Mouse (Mus musculus) bone marrow, adult 2 months (tissue): ENCODE measurements around the gene Prrt1. TPM values are rescaled to one million over a fixed set of nuclear protein-coding genes. Genes with fewer than 3 reads are reported as not detected.

Experiments
- H3K27ac ChIP-seq: fragments of 200-500 bp; 2 replicates; pipeline ENCODE4 v1.5.1; 2012; ENCODE audit warnings: low read depth, mild to moderate bottlenecking, control low read depth, inconsistent platforms, low read length; ENCODE audit not compliant: control insufficient read depth, poor library complexity, insufficient read depth
- H3K4me1 ChIP-seq: fragments of 200-500 bp; 2 replicates; pipeline ENCODE4 v1.6.1; 2011; ENCODE audit warnings: low read length; ENCODE audit not compliant: control insufficient read depth, insufficient read depth
- H3K4me3 ChIP-seq: fragments of 200-500 bp; replicated peaks from 2 replicates; pipeline ENCODE3; 2011; ENCODE audit warnings: mild to moderate bottlenecking, low read depth, low read length, control low read depth; ENCODE audit not compliant: control insufficient read depth
- CTCF ChIP-seq: fragments of 200-500 bp; IDR thresholded peaks from 2 replicates; pipeline ENCODE4 v1.5.1; 2011; ENCODE audit warnings: low read length, control low read depth; ENCODE audit not compliant: control insufficient read depth, insufficient read depth
- POLR2A ChIP-seq: fragments of 200-500 bp; IDR thresholded peaks from 2 replicates; pipeline ENCODE4 v1.6.1; 2011; ENCODE audit warnings: low read depth, mild to moderate bottlenecking, control low read depth, low read length, borderline replicate concordance; ENCODE audit not compliant: control insufficient read depth
- WGBS: fragments of 180-500 bp; shearing (Covaris S2); methylation state at CpG from one replicate; pipeline ENCODE4 v1.1.7; 2018; 5-methylcytosine and 5-hydroxymethylcytosine counted together
- polyA plus RNA-seq: library from polyadenylated mRNA; stranded (reverse); fragments of >200 nt; gene quantifications from 2 replicates; pipeline ENCODE4 v1.2.4, GENCODE M21; 2011; ENCODE audit warnings: low replicate concordance; ENCODE audit not compliant: missing spikeins, insufficient read depth, insufficient read length

The Prrt1 gene
- polyA plus RNA-seq, 1 experiment, result 4.5 TPM

DNA sequence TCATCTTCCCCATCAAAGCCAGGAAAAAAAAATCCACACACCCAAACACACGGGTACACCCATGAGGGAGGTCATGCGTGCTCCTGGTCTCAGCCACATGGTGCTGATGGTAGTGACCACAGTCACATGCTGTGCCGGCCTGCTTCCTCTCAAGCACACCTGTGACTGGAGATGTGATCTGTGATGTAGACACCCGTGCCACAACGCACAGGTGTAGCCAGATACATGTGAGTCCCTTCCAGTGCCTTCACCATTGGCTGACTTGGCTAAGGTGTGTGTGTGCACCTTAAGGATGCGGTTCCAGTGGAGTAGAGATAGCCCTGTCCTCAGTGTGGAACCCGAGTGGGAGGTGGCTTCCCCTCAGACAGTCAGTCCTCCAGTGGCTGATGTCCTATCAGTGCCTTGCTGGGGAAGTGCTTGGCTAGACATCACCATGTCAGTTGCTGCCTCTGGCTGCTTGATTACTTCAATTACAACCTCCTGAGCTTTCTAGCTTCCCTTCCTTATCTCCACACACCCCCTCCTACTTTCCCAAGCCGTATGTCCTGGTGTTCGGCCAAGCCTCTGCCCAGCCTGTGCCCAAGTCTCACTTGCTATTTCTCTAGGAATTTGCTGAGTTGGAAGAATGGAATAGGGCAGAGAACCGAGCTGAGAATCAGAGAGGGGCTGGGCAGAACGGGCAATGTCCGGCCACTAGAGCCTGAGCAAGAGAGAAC is 30.0 kb downstream of the Prrt1 start:
- Histone ChIP-seq H3K4me1 (no peaks in the 10 kb centered on the region), H3K27ac (no peak overlapping the region), H3K4me3 (no peak overlapping the region)
- WGBS, result 43% methylated on average over 12 of the region's 12 CpGs
- no peak for TF ChIP-seq POLR2A
- no peak for TF ChIP-seq CTCF

DNA sequence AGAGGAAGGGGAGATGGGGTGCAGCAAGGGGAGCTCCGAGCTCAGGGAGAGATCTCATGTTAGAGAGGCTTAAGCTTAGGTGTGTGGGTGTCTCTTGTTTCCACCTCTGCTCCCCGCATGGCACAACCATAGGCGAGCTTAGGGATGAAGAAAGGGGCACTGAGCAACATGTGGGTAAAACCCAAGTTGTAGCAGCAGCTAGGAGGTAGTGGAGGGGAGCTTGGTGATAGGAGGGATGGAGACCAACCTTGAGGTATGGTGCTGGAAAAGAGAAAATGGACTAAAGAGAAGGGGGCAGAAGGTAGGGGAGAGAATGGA is 30.5 kb downstream of the Prrt1 start:
- 48% methylated on average over 3 of the region's 3 CpGs for WGBS
- no peak for TF ChIP-seq CTCF
- TF ChIP-seq POLR2A, result no peak
- no peak overlapping the region for H3K27ac ChIP-seq
- no peak overlapping the region for H3K4me3 ChIP-seq
- H3K4me1 ChIP-seq, result no peaks in the 10 kb centered on the region

DNA sequence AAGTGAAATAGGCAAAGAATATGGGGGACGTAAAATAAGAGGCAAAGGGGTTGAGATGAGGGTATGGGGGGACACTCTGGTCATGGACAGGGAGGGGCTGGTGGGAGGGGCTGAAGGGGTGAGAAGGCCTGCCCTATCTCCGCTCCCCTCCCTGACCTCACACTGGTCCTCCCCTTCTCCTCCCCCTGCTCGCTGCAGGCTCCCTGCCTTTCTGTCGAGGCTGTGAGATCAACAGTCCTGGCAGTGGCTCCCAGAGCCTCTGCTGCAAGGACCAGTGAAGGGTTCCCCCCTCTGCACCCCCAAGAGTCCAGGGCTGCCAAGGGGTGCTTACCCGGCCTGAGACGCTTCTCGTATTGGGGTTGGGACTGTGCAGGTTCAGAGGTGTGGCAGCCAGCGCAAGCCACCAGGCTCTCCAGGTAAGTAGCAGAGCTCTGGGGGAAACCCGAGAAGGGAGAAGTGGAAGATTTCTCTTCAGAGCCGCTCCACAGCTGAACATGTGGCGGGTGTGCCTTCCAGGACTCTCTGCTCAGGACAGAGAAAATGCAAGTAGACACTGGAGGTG is 31.0 kb downstream of the Prrt1 start:
- no peak overlapping the region for H3K4me3 ChIP-seq

DNA sequence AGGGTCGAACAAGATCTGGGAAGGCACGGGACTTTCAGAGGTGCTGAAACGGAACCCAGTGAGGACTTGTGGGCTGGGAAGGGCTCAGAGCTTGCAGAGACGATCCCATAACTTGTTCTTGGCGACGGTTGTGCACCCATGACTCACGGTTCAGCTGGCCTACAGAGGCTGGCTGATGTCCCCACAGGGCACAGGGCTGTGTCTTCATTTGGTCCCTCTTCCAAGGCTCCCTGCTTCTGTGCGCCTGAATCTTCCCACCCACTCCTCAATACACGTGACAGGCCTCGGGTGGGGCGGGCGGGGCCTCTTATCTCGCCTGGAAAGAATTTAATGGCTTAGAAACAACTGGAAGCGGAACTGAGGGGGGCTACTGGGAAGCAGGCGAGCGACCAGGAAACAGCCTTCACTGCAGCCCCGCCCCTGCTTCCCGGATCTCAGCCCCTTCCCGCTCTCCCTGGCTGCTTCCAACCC is 31.8 kb downstream of the Prrt1 start:
- TF ChIP-seq CTCF (no peak), POLR2A (no peak)
- H3K27ac ChIP-seq, result no peak overlapping the region
- no peak overlapping the region for H3K4me3 ChIP-seq
- no peaks in the 10 kb centered on the region for H3K4me1 ChIP-seq
- 6% methylated on average over 19 of the region's 19 CpGs for WGBS

More for the DNA sequence above, 31.0 kb downstream of the Prrt1 start:
- no peak for TF ChIP-seq CTCF
- no peak for TF ChIP-seq POLR2A
- Histone ChIP-seq H3K4me1 (no peaks in the 10 kb centered on the region), H3K27ac (no peak overlapping the region)
- 32% methylated on average over 11 of the region's 11 CpGs for WGBS

DNA sequence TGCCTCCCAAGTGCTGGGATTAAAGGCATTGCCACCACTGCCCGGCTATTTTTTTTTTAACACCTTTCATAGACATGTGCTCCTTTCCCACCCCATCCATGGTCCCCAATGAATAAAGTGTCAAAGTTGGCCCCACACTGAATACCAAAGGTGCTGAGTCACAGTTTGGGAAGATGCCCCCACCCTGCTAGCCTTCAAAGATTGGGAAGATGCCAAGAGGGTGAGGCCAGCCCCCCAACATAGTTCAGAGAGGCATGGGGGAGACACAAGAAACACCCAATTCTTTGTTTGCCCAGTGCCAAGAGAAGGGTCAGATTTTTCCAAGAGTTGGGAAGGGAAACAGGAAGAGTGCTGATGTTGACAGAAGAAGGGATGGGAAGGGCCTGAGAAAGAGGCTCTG is 33.1 kb downstream of the Prrt1 start:
- TF ChIP-seq CTCF, result no peak
- TF ChIP-seq POLR2A, result no peak
- H3K27ac ChIP-seq, result no peak overlapping the region
- no peak overlapping the region for H3K4me3 ChIP-seq
- WGBS, result 72% methylated on average over 1 of the region's 1 CpGs
- no peaks in the 10 kb centered on the region for H3K4me1 ChIP-seq

DNA sequence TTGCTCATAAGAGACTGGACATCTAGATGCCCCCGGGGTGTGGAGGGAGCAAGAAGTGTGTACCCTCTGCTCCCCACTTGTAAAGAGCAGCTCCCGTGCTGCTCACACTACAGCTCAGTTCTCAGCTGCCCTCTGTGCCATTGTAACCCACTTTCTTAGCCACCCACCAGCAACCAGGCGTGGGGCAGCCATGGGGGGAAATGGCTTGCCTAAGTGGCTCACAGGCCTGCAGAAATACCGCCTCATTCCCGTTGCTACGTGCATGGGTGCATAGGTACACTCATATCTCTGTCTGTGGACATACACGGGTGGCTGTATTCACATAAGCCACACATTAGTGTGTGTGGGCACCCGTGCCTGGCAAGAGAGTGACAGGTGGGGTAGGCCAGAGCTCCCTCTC is 33.6 kb downstream of the Prrt1 start:
- 71% methylated on average over 8 of the region's 8 CpGs for WGBS
- Histone ChIP-seq H3K27ac (no peak overlapping the region), H3K4me3 (no peak overlapping the region), H3K4me1 (no peaks in the 10 kb centered on the region)
- TF ChIP-seq CTCF (no peak), POLR2A (no peak)

DNA sequence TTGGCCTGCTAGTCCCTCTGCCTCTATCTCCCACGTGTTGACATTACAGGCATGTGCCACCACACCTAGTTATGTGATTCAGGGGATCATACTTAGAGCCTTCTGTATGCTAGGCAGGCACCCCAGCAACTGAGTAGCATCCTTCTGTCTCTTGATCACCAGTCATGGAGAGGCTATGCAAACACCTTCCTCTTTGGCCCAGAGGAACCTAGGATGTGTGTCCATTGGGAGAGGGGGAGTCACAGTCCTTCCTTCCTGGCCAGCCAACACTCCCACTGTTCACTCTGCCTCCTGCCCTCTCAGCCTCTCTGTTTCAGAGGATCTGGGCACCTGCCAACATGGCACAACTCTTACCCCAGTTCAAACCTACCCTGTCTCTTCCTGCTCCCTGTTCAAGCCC is 34.2 kb downstream of the Prrt1 start:
- TF ChIP-seq CTCF (no peak), POLR2A (no peak)
- 43% methylated on average over 1 of the region's 1 CpGs for WGBS
- H3K4me1 ChIP-seq, result no peaks in the 10 kb centered on the region
- H3K4me3 ChIP-seq, result no peak overlapping the region
- H3K27ac ChIP-seq, result no peak overlapping the region

DNA sequence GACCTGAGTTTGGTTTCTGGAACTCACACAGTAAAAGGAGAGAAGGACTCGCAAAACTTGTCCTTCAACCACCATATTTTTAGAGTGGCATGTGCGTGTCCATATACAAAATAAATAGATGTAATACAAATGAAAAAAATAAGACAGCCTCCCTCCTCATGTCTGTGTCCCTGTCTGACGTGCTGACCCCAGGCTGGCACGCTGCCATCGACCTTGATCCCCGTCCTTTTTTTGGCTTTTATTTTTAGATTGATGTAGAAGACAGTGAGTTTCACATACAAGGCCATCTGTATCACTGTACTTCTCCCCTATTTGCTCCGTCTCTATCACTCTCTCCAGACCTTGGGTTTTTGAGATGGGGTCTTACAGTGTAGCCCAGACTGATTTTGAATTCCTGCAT is 35.1 kb downstream of the Prrt1 start:
- no peaks in the 10 kb centered on the region for H3K4me1 ChIP-seq
- H3K27ac ChIP-seq, result no peak overlapping the region
- TF ChIP-seq CTCF, result no peak
- no peak for TF ChIP-seq POLR2A
- WGBS, result 61% methylated on average over 7 of the region's 7 CpGs
- no peak overlapping the region for H3K4me3 ChIP-seq

DNA sequence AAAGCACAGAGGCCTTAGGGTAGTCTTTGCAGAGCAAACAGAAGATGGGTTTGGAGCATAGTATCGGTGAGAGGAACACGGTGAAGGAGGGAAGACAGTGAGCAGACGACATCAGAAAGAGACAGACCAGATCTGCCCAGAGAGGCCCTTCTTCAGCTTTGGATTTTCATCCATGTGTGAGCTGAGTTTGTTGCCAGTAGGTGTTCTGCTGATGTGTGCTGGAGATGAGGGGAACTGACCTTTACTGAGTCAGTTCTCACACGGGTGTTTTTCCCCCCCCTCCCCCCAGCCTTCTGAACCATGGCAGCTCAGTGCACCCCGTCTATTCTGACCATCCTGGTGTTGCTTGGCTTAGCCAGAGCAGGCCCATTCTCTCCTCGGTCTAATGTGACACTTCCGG is 40.9 kb downstream of the Prrt1 start, which contains the start of gene Tnxb:
Tnxb (plus strand) TSS at position 301 of the 400 bp plus-strand sequence.
- H3K4me3 ChIP-seq, result no peak within 1 kb of the TSS
- 55% methylated on average over 7 of the region's 7 CpGs for WGBS
- H3K27ac ChIP-seq, result no peak within 1 kb of the TSS
- no peaks in the 10 kb centered on the region for H3K4me1 ChIP-seq
- TF ChIP-seq CTCF (no peak), POLR2A (no peak)
